Mouse (Mus musculus) kidney, postnatal 36 days (tissue): ENCODE results near the gene Gmip.

Experiments used
- DNase-seq, 2 experiments: peaks; one replicate each; pipeline ENCODE4 v3.0.0; 2021 to 2022; ENCODE audit warnings: mixed read lengths in 2 of 2

The Gmip gene

GRCm38 (mm10) chr8:69804537-69804936 is 3.9 kb upstream of the Gmip start:
- DNase-seq, result no peak

- peak in 1 of 2 experiments; percentile 1 for DNase-seq
Measured at GRCm38 (mm10) chr8:69805086-69805485, 3.4 kb upstream of the Gmip start.

- no peak for DNase-seq
Measured at GRCm38 (mm10) chr8:69805491-69805890, 3.0 kb upstream of the Gmip start.

GRCm38 (mm10) chr8:69807236-69807635 is 1.2 kb upstream of the Gmip start:
- no peak for DNase-seq

GRCm38 (mm10) chr8:69808864-69809403 is 455 bp downstream of the Gmip start:
- DNase-seq, result peak in 1 of 2 experiments; percentile 41

- no peak for DNase-seq
Measured at GRCm38 (mm10) chr8:69809820-69810219, 1.3 kb downstream of the Gmip start.

- DNase-seq, result no peak
Measured at GRCm38 (mm10) chr8:69814881-69815280, 6.4 kb downstream of the Gmip start.

- DNase-seq, result peak; percentile 66 to 74
Measured at GRCm38 (mm10) chr8:69815396-69815795, 6.9 kb downstream of the Gmip start.

GRCm38 (mm10) chr8:69820466-69820865 is 12.0 kb downstream of the Gmip start:
- DNase-seq, result peak; percentile 79 to 87

GRCm38 (mm10) chr8:69821971-69822385 is 13.5 kb downstream of the Gmip start:
- DNase-seq, result peak; percentile 67 to 75

GRCm38 (mm10) chr8:69822386-69823191 is 14.1 kb downstream of the Gmip start, which contains the start of gene Lpar2:
Gene Lpar2 (plus strand): TSS chr8:69822429.
- peak; percentile 86 to 90 for DNase-seq

GRCm38 (mm10) chr8:69826371-69826770 is 17.9 kb downstream of the Gmip start:
- peak; percentile 57 to 68 for DNase-seq

GRCm38 (mm10) chr8:69832298-69832853 is 23.9 kb downstream of the Gmip start, which contains the start of gene Pbx4:
Gene Pbx4 (plus strand): TSS chr8:69832491.
- DNase-seq, result peak; percentile 84

- peak; percentile 68 to 70 for DNase-seq
Measured at GRCm38 (mm10) chr8:69837057-69837682, 28.7 kb downstream of the Gmip start.

GRCm38 (mm10) chr8:69847167-69848065 is 38.9 kb downstream of the Gmip start:
- no peak for DNase-seq

- DNase-seq, result no peak
Measured at GRCm38 (mm10) chr8:69848951-69849350, 40.5 kb downstream of the Gmip start.

- DNase-seq, result peak in 1 of 2 experiments; percentile 33
Measured at GRCm38 (mm10) chr8:69849899-69850298, 41.4 kb downstream of the Gmip start.

- no peak for DNase-seq
Measured at GRCm38 (mm10) chr8:69850926-69851506, 42.5 kb downstream of the Gmip start.

- peak in 1 of 2 experiments; percentile 20 for DNase-seq
Measured at GRCm38 (mm10) chr8:69853869-69854268, 45.4 kb downstream of the Gmip start.

- peak in 1 of 2 experiments; percentile 28 for DNase-seq
Measured at GRCm38 (mm10) chr8:69860807-69861206, 52.3 kb downstream of the Gmip start.

- DNase-seq, result no peak
Measured at GRCm38 (mm10) chr8:69861251-69861650, 52.8 kb downstream of the Gmip start.
